In genomic region chr6:121067426-121068086, GRCm38 (mm10) we compare ENCODE assay signal across 11 mouse cellular contexts.
A peak's percentile ranks its signal among the peaks of the same experiment; 100 is the strongest.
DNase-seq lines count a peak whose midpoint lies in the region; ATAC-seq and TF ChIP-seq lines count a peak whose summit lies in the region.
"Had no signal": no experiment of that assay in that cellular context is flagged by ENCODE, and none has a peak within 500 bp of the region (broad histone marks: within the 10 kb centered on the region; RNA-seq: fewer than 3 reads in every experiment).

No protein-coding gene starts in this region.

- no peak for DNase-seq in hindbrain, postnatal 0 days (ENCODE audit: low spot score)
- no peak for DNase-seq in embryo, embryonic 9.5 days (ENCODE audit: extremely low spot score)
- no peak for DNase-seq in lung, postnatal 36 days
- no peak for DNase-seq in left cerebral cortex, postnatal 36 days (ENCODE audit: low spot score in 2 of 2)

- no peaks in the 10 kb centered on the region for H3K27me3 ChIP-seq in hindbrain, postnatal 0 days (ENCODE audit: insufficient read depth, low read length)
- H3K27me3 ChIP-seq in hindbrain, embryonic 16.5 days (replicated peaks; ENCODE audit: control insufficient read depth, insufficient read depth, low read length), result no peaks in the 10 kb centered on the region
- no peaks in the 10 kb centered on the region for H3K27me3 ChIP-seq in intestine, embryonic 16.5 days (replicated peaks; ENCODE audit: control insufficient read depth, insufficient read depth, low read length)
- H3K27me3 ChIP-seq: liver, embryonic 12.5 days had no signal

- no peak overlapping the region for H3K9ac ChIP-seq in hindbrain, postnatal 0 days (replicated peaks; ENCODE audit: low read length)
- no peak overlapping the region for H3K9ac ChIP-seq in hindbrain, embryonic 16.5 days (ENCODE audit: low read depth, low read length)
- H3K9ac ChIP-seq in intestine, embryonic 16.5 days (ENCODE audit: low read depth, low read length), result no peak overlapping the region
- H3K9ac ChIP-seq: liver, embryonic 12.5 days had no signal

- H3K4me2 ChIP-seq in hindbrain, postnatal 0 days (ENCODE audit: low read depth, low read length), result no peak overlapping the region
- H3K4me2 ChIP-seq in hindbrain, embryonic 16.5 days (ENCODE audit: low read length), result no peak overlapping the region
- no peak overlapping the region for H3K4me2 ChIP-seq in intestine, embryonic 16.5 days (ENCODE audit: low read depth, low read length)
- H3K4me2 ChIP-seq: liver, embryonic 12.5 days had no signal

- no peak for TF ChIP-seq POLR2A in embryonic fibroblast, embryonic 13.5 days (IDR thresholded peaks at IDR 0.05; ENCODE audit: low read depth, low read length)
- TF ChIP-seq POLR2A in olfactory bulb, adult 2 months (IDR thresholded peaks at IDR 0.05; ENCODE audit: insufficient read depth, low read depth, low read length), result 0 out of 2 replicates have a peak, but pooled peaks have one; percentile 23

- TF ChIP-seq CTCF in hindbrain, postnatal 0 days (IDR thresholded peaks at IDR 0.05; ENCODE audit: low read depth), result no peak
- TF ChIP-seq CTCF in embryonic fibroblast, embryonic 13.5 days (IDR thresholded peaks at IDR 0.05; ENCODE audit: borderline replicate concordance, insufficient read depth, low read length), result no peak
- TF ChIP-seq CTCF in olfactory bulb, adult 2 months (IDR thresholded peaks at IDR 0.05; ENCODE audit: insufficient read depth, low read depth, low read length), result no peak

- H3K4me3 ChIP-seq in hindbrain, postnatal 0 days (ENCODE audit: low read length), result no peak overlapping the region
- no peak overlapping the region for H3K4me3 ChIP-seq in hindbrain, embryonic 16.5 days (ENCODE audit: low read length)
- H3K4me3 ChIP-seq in embryonic fibroblast, embryonic 13.5 days (ENCODE audit: insufficient read depth, low read length), result no peak overlapping the region
- H3K4me3 ChIP-seq in intestine, embryonic 16.5 days (ENCODE audit: low read length), result no peak overlapping the region
- no peak overlapping the region for H3K4me3 ChIP-seq in olfactory bulb, adult 2 months (ENCODE audit: insufficient read depth, low read depth, low read length)
- H3K4me3 ChIP-seq: erythroblast, embryonic 14.5 days; liver, embryonic 12.5 days had no signal

- H3K36me3 ChIP-seq in hindbrain, postnatal 0 days (ENCODE audit: insufficient read depth, low read length), result no peaks in the 10 kb centered on the region
- no peaks in the 10 kb centered on the region for H3K36me3 ChIP-seq in hindbrain, embryonic 16.5 days (ENCODE audit: control insufficient read depth, insufficient read depth, low read length)
- H3K36me3 ChIP-seq in intestine, embryonic 16.5 days (ENCODE audit: control insufficient read depth, insufficient read depth, low read length), result no peaks in the 10 kb centered on the region

- WGBS in hindbrain, postnatal 0 days, result 51% methylated on average over 11 of the region's 11 CpGs
- 57% methylated on average over 11 of the region's 11 CpGs for WGBS in hindbrain, embryonic 16.5 days
- WGBS in intestine, embryonic 16.5 days, result 55% methylated on average over 11 of the region's 11 CpGs
- WGBS in olfactory bulb, adult 2 months, result 53% methylated on average over 11 of the region's 11 CpGs

- intact Hi-C loops in left cerebral cortex, postnatal 36 days (cut with DNase I), result no loop called here

- ATAC-seq in hindbrain, postnatal 0 days, result no peak
- no peak for ATAC-seq in hindbrain, embryonic 16.5 days
- peak; percentile 39 for ATAC-seq in intestine, embryonic 16.5 days
- ATAC-seq: CD4-positive, CD25-positive, alpha-beta regulatory T cell, adult 4 months; liver, embryonic 12.5 days had no signal

- peaks cover 18% of the 10 kb centered on the region for H3K4me1 ChIP-seq in hindbrain, postnatal 0 days (ENCODE audit: insufficient read depth, low read length)
- H3K4me1 ChIP-seq in hindbrain, embryonic 16.5 days (ENCODE audit: control insufficient read depth, insufficient read depth, low read depth, low read length), result peaks cover 18% of the 10 kb centered on the region
- H3K4me1 ChIP-seq in embryonic fibroblast, embryonic 13.5 days (ENCODE audit: control insufficient read depth, insufficient read depth, low read length), result peaks cover 10% of the 10 kb centered on the region
- peaks cover 37% of the 10 kb centered on the region for H3K4me1 ChIP-seq in intestine, embryonic 16.5 days (ENCODE audit: control insufficient read depth, insufficient read depth, low read length)
- peaks cover 73% of the 10 kb centered on the region for H3K4me1 ChIP-seq in olfactory bulb, adult 2 months (ENCODE audit: control insufficient read depth, insufficient read depth, low read length)

- H3K27ac ChIP-seq in hindbrain, postnatal 0 days, result peak overlapping the region; percentile 27; the same call in 1 of the 2 replicates
- no peak overlapping the region for H3K27ac ChIP-seq in hindbrain, embryonic 16.5 days (ENCODE audit: low read depth, low read length)
- H3K27ac ChIP-seq in embryonic fibroblast, embryonic 13.5 days (ENCODE audit: insufficient read depth, low read length), result peak overlapping the region; percentile 45; the same call in 1 of the 2 replicates
- H3K27ac ChIP-seq in intestine, embryonic 16.5 days (ENCODE audit: low read length), result peak overlapping the region; percentile 29; the same call in 1 of the 2 replicates
- H3K27ac ChIP-seq in olfactory bulb, adult 2 months (ENCODE audit: insufficient read depth, low read depth, low read length), result peak overlapping the region; percentile 97
- H3K27ac ChIP-seq: liver, embryonic 12.5 days had no signal

- no peaks in the 10 kb centered on the region for H3K9me3 ChIP-seq in hindbrain, postnatal 0 days (ENCODE audit: low read length)
- no peaks in the 10 kb centered on the region for H3K9me3 ChIP-seq in hindbrain, embryonic 16.5 days (ENCODE audit: control insufficient read depth, low read length)
- H3K9me3 ChIP-seq in intestine, embryonic 16.5 days (ENCODE audit: control insufficient read depth, low read length), result no peaks in the 10 kb centered on the region
- H3K9me3 ChIP-seq: liver, embryonic 12.5 days had no signal
